Mouse (Mus musculus) bone marrow macrophage, adult 2 months (primary cell): ENCODE measurements around the gene H3f3b. TPM values are rescaled to one million over a fixed set of nuclear protein-coding genes. Genes with fewer than 3 reads are reported as not detected.

ENCODE experiments used
- H3K27ac ChIP-seq: 2 replicates; pipeline ENCODE4 v1.5.1; 2012; ENCODE audit warnings: low read depth, low read length; ENCODE audit not compliant: insufficient read depth
- H3K4me1 ChIP-seq: 2 replicates; pipeline ENCODE4 v1.6.1; 2012; ENCODE audit warnings: low read length; ENCODE audit not compliant: control insufficient read depth, insufficient read depth
- H3K4me3 ChIP-seq: 2 replicates; pipeline ENCODE4 v1.5.1; 2012; ENCODE audit warnings: mild to moderate bottlenecking, low read length, moderate library complexity; ENCODE audit not compliant: insufficient read depth
- CTCF ChIP-seq: IDR thresholded peaks from 2 replicates; pipeline ENCODE4 v1.5.1; 2012; ENCODE audit warnings: low read depth, mild to moderate bottlenecking, low read length, moderate library complexity
- POLR2A ChIP-seq: IDR thresholded peaks from 2 replicates; pipeline ENCODE4 v1.6.1; 2012; ENCODE audit warnings: mild to moderate bottlenecking, low read depth, low read length, borderline replicate concordance
- polyA plus RNA-seq: library from polyadenylated mRNA; stranded (reverse); fragments of >200 nt; gene quantifications from 2 replicates; pipeline ENCODE4 v1.2.4, GENCODE M21; 2012; ENCODE audit not compliant: missing spikeins, insufficient read depth, insufficient read length

Gene H3f3b
- polyA plus RNA-seq, 1 experiment = 431 TPM

DNA sequence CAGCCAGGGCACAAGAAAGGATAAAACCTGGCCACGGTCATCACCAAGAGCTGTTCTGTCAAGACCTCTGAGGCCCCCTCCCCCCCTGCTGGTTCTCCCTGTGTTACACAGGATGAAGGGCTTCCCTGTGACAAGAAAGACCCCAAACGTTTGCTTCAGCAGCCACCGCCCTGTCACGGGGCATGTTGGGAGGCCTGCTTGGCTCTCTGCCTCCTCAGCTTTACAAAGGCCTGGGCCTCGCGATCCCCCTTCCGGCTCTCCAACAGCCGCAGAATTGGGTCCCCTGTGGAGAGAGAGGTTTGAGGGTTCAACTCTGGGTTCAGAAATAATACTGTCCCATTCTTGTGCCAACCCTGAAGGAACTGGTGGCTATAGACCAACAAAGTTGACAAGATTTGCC lies 34.8 kb upstream of the H3f3b start:
- H3K4me3 ChIP-seq = no peak overlapping the region
- H3K4me1 ChIP-seq = no peaks in the 10 kb centered on the region
- no peak for TF ChIP-seq POLR2A
- no peak for TF ChIP-seq CTCF
- no peak overlapping the region for H3K27ac ChIP-seq

DNA sequence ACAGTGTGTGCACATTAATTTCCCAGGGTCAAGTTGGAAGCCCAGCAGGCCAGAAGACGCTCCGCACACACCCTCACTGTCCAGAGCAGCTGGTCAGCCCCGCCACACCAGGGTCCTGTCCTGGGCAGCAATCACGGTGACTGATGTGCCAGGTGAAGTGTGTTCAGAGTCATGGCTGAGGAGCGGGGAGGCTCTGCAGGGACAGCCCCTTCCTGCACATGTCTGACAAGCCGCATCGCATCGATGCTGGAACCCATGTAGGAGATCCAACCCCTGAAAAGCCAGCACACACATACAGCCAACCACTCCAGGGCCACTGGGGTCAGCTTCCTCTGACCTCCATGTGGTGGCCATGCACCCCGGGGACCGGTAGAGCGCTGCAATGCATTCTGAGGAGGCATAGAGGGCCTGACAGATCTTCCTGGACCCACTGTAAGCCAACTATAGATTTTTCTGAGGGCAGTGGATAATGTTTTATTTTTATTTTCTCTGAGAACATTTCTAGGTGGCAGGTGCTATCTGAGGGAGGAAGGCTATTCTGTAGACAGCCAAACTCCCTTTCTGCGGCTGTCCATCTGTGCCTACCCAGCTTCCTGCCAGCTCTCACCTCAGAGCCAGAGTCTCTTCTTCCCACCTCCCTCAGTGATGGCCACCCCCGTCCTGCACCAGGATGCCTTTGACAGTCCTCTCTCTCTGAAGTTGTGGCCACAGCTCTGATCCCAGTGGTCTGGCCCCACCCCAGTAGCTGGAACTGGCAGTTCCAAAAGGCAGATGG lies 34.1 kb upstream of the H3f3b start:
- TF ChIP-seq CTCF (no peak), POLR2A (no peak)
- no peaks in the 10 kb centered on the region for H3K4me1 ChIP-seq
- H3K27ac ChIP-seq = no peak overlapping the region
- no peak overlapping the region for H3K4me3 ChIP-seq

- H3K4me3 ChIP-seq = no peak overlapping the region
- no peaks in the 10 kb centered on the region for H3K4me1 ChIP-seq
- H3K27ac ChIP-seq = no peak overlapping the region
- TF ChIP-seq POLR2A (no peak), CTCF (no peak)
These were observed 32.8 kb upstream of the H3f3b start for GRCm38 (mm10) chr11:116060596-116060995.

- no peaks in the 10 kb centered on the region for H3K4me1 ChIP-seq
- TF ChIP-seq POLR2A = no peak
- no peak for TF ChIP-seq CTCF
- no peak overlapping the region for H3K27ac ChIP-seq
- no peak overlapping the region for H3K4me3 ChIP-seq
These were observed 31.9 kb upstream of the H3f3b start for GRCm38 (mm10) chr11:116059691-116060025.

- no peak for TF ChIP-seq CTCF
- H3K27ac ChIP-seq = no peak overlapping the region
- no peak overlapping the region for H3K4me3 ChIP-seq
- no peaks in the 10 kb centered on the region for H3K4me1 ChIP-seq
These were observed 31.3 kb upstream of the H3f3b start for GRCm38 (mm10) chr11:116058868-116059690.

GRCm38 (mm10) chr11:116058022-116058614 lies 30.4 kb upstream of the H3f3b start:
- no peak overlapping the region for H3K4me3 ChIP-seq
- no peak overlapping the region for H3K27ac ChIP-seq
- TF ChIP-seq CTCF (no peak), POLR2A (no peak)
- no peaks in the 10 kb centered on the region for H3K4me1 ChIP-seq

DNA sequence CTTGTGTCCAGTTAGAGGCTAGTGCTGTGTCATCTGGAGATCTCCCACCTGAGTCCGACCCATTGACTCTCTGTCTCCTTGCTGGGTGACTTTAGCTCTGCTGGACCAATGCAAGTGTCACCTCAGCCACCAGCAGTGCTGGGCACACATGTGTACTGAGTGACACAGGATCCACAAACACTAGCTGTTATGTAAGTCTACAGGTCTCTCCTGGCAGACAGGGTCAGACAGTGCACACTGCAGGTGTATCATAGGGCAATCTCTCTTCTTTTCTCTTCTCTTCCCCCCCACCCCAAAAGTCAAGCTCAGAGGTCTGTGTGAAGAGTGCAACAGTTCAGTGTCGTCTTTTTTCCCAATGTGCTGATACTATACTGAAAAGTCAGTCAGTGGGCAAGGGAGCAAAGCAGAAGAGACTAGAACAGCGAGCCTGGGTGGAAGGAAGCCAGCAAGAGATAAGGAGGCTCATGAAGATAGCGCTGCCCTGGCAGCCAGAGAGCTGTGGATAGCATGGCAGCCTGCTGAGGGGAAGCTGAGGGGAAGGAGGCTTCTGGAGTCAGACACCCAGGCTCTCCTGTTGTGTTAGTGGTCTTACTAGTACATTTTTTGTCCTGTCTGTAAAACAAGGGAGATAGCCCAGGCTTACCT lies 29.6 kb upstream of the H3f3b start:
- TF ChIP-seq CTCF = no peak
- no peak for TF ChIP-seq POLR2A
- Histone ChIP-seq H3K27ac (no peak overlapping the region), H3K4me3 (no peak overlapping the region), H3K4me1 (no peaks in the 10 kb centered on the region)

DNA sequence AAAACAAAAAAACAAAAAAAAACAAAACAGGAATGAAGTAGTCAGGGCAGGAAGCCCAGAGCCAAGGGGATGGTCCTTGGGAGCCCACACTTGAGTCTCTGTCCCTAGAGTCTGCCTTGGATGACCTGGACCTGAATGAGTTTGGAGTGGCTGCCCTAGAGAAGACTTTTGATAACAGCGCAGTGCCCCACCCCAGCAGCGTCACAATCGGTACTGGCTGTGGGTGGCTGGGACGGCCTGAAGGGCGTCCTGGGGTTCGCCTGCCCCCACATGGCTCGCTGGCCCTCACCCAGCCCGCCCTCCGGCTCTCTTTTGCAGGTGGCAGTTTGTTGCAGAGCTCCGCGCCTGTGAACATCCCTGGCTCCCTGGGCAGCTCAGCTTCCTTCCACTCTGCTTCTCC lies 28.1 kb upstream of the H3f3b start:
- TF ChIP-seq POLR2A (no peak), CTCF (no peak)
- no peak overlapping the region for H3K27ac ChIP-seq
- H3K4me1 ChIP-seq = no peaks in the 10 kb centered on the region
- no peak overlapping the region for H3K4me3 ChIP-seq

- no peak for TF ChIP-seq POLR2A
- TF ChIP-seq CTCF = no peak
- Histone ChIP-seq H3K4me3 (no peak overlapping the region), H3K4me1 (no peaks in the 10 kb centered on the region), H3K27ac (no peak overlapping the region)
These were observed 25.9 kb upstream of the H3f3b start for GRCm38 (mm10) chr11:116053510-116054229.
